Mouse (Mus musculus) stomach, embryonic 16.5 days (tissue): ENCODE results near the gene Farp2. TPM values are rescaled to one million over a fixed set of nuclear protein-coding genes. Genes with fewer than 3 reads are reported as not detected.

Experiments
- ATAC-seq: fragments of 200-750 bp; cut with Nextera tagmentation; 2 replicates; pipeline ENCODE4 v1.8.0; 2017; ENCODE audit warnings: moderate number of reproducible peaks, moderate TSS enrichment; ENCODE audit not compliant: insufficient read depth, low FRiP score
- H3K27ac ChIP-seq: fragments of 300-500 bp; sonication (generic); 2 replicates; pipeline ENCODE4 v1.5.1; 2014; ENCODE audit warnings: low read length
- H3K27me3 ChIP-seq: fragments of 300-500 bp; sonication (generic); 2 replicates; pipeline ENCODE4 v1.6.1; 2014; ENCODE audit warnings: low read length, control low read depth, mixed read lengths; ENCODE audit not compliant: control insufficient read depth, insufficient read depth
- H3K36me3 ChIP-seq: fragments of 300-500 bp; sonication (generic); 2 replicates; pipeline ENCODE4 v1.6.1; 2014; ENCODE audit warnings: low read length; ENCODE audit not compliant: control insufficient read depth, insufficient read depth
- H3K4me1 ChIP-seq: fragments of 300-500 bp; sonication (generic); 2 replicates; pipeline ENCODE4 v1.6.1; 2014; ENCODE audit warnings: low read length, control low read depth, mixed read lengths; ENCODE audit not compliant: control insufficient read depth, insufficient read depth
- H3K4me2 ChIP-seq: fragments of 300-500 bp; sonication (generic); 2 replicates; pipeline ENCODE4 v1.6.1; 2014; ENCODE audit warnings: low read depth, low read length, mixed read lengths
- H3K4me3 ChIP-seq: fragments of 300-500 bp; sonication (generic); replicated peaks from 2 replicates; pipeline ENCODE4 v1.5.1; 2014; ENCODE audit warnings: mild to moderate bottlenecking, low read length
- H3K9ac ChIP-seq: fragments of 300-500 bp; sonication (generic); 2 replicates; pipeline ENCODE4 v1.6.1; 2014; ENCODE audit warnings: low read length
- H3K9me3 ChIP-seq: fragments of 300-500 bp; sonication (generic); replicated peaks from 2 replicates; pipeline ENCODE4 v1.6.1; 2016; ENCODE audit warnings: low read length, control low read depth; ENCODE audit not compliant: control insufficient read depth
- WGBS: fragments of 180-500 bp; shearing (Covaris S2); extraction: QIAGEN DNeasy Blood & Tissue Kit; methylation state at CpG from one replicate; pipeline ENCODE4 v1.1.7; 2014; 5-methylcytosine and 5-hydroxymethylcytosine counted together
- polyA plus RNA-seq: library from polyadenylated mRNA; unstranded; fragments of >200 nt; fragmentation: Nextera tagmentation; extraction: Ambion mirVana; gene quantifications from 2 replicates; pipeline ENCODE4 v1.2.1, GENCODE M21; 2015

Farp2 gene
- 6.9 and 7.2 TPM in 2 replicates for polyA plus RNA-seq

DNA sequence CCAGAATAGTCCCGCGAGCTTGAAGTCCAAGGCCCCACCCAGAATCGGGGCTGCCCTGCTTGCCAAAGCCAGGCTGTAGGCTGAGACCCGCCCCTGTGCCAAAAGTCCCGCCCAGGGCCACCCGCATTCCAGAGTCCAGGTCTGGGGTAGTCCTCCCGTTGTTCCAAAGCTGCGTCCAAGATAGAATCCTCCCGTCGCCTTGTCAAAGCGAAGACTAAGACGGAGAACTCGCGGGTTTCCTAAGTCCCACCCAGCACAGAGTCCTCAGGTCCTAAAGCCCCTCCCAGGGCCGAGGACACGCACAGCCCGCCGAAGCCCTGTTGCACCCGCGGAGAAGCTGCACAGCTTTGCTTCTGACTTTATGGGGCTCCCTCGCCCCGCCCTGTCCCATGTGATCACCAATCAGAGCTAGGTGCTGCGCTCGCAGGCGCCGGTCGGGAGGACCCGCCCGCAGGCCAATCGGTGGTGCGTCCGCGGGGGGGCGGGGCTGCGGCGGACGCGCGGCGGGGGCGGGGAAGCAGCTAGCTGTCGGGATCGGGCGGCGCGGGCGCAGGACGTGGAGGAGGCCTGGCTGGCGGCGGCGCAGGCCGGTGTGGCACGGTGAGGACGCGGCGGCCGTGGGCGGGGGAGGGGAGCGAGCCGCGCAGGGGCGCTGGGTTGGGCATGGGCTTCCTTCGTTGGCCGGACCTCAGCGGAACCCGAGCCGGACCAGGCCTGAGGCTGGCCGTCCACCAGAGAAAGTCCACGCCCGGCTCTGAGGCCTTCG lies at the start of gene Farp2:
TSS of gene Farp2 (plus strand) at position 495 of the 766 bp plus-strand sequence.
- Histone ChIP-seq H3K4me1 (peaks cover 15% of the 10 kb centered on the region), H3K27me3 (no peaks in the 10 kb centered on the region), H3K27ac (peak within 1 kb of the TSS; percentile 88), H3K9me3 (no peaks in the 10 kb centered on the region), H3K4me2 (peak within 1 kb of the TSS; percentile 71), H3K36me3 (no peaks in the 10 kb centered on the region; the same call in 1 of the 2 replicates), H3K4me3 (peak within 1 kb of the TSS; percentile 65), H3K9ac (peak within 1 kb of the TSS; percentile 79)
- WGBS: under 1% methylated on average over 70 of the region's 71 CpGs
- ATAC-seq: peak; percentile 99

DNA sequence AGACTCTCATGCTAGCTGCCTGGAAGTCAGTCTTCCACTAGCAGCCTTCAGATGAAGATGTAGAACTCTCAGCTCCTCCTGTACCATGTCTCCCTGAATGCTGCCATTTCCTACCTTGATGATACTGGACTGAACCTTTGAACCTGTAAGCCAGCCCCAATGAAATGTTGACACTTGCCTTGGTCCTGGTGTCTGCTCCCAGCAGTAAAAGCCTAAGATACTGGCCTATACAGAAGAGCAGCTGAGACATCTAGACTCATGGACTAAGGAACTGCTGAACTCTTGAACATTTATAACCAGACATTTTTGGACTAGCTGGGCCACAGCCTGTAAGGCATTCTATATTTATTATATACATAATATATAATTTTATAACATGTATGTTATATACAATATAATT lies 46.8 kb upstream of the Farp2 start:
- H3K4me2 ChIP-seq: no peak overlapping the region
- H3K36me3 ChIP-seq: no peaks in the 10 kb centered on the region
- no peaks in the 10 kb centered on the region for H3K9me3 ChIP-seq
- no peak overlapping the region for H3K27ac ChIP-seq
- no peak overlapping the region for H3K9ac ChIP-seq
- H3K27me3 ChIP-seq: no peaks in the 10 kb centered on the region
- no peak overlapping the region for H3K4me3 ChIP-seq
- peaks cover 2% of the 10 kb centered on the region; the same call in 1 of the 2 replicates for H3K4me1 ChIP-seq
- ATAC-seq: no peak

DNA sequence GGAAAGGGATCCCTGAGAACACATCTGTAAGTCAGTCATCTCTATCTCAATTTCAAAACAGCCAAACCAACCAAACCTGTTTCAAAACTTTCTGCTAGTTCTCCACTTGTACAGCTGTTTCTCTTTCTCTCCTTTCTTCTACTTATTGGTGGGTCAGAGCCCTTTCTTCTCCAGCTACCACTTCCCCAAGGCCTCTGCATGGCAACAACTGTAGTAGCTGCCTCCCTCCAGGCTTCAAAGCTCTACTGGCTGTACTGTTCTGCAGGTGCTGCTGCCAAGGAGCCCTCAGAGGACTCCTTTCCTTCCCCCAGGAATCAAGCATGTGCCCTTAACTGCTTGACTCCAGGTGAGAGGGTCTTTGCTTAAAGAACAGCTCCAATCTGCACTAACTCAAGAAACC lies 46.1 kb upstream of the Farp2 start:
- H3K27ac ChIP-seq: no peak overlapping the region
- no peaks in the 10 kb centered on the region for H3K9me3 ChIP-seq
- ATAC-seq: no peak
- no peak overlapping the region for H3K9ac ChIP-seq
- H3K4me1 ChIP-seq: peaks cover 2% of the 10 kb centered on the region; the same call in 1 of the 2 replicates
- H3K27me3 ChIP-seq: no peaks in the 10 kb centered on the region
- no peak overlapping the region for H3K4me2 ChIP-seq
- H3K4me3 ChIP-seq: no peak overlapping the region
- no peaks in the 10 kb centered on the region for H3K36me3 ChIP-seq

DNA sequence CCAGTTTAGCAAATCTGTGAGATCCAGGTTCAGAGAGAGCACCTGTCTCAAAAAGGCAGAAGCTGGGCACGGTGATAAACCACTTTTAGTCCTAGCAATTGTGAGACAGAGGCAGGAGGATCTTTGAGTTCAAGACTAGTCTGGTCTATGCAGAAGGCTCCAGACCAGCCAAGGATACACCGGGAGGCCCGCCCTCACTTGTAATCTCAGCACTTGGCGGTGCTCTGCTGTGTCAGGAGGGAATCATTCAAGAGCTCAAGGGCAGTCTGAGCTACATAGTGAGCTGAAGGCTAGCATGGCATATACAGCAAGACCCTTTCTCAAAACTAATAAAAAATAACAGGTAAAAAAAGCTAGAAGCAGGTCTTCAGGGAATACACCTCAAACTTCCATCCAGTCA lies 43.3 kb upstream of the Farp2 start:
- 91% methylated on average over 4 of the region's 4 CpGs for WGBS
- ATAC-seq: no peak

DNA sequence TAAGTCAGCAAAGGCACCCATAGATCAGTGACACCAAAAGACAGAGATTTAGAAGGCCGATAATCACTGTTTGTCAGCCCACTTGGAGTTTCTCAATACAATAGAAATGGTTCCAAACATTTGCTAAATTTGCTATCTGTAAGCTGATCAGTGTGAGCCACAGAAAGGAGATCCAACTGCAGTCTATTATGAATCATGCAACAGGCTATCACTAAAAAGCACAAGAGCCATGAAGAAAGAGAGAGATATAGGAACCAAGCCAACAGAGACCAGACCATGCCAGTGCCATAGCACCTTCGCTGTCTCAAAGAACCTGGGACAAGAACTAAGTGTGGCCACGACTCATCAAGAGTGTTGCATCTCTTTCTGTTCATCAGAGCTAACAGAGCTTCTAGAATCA lies 36.2 kb upstream of the Farp2 start:
- Histone ChIP-seq H3K4me1 (peaks cover 11% of the 10 kb centered on the region; the same call in 1 of the 2 replicates), H3K4me2 (no peak overlapping the region), H3K9ac (no peak overlapping the region), H3K9me3 (no peaks in the 10 kb centered on the region), H3K27me3 (no peaks in the 10 kb centered on the region), H3K4me3 (no peak overlapping the region), H3K27ac (no peak overlapping the region), H3K36me3 (no peaks in the 10 kb centered on the region)
- WGBS: 88% methylated on average over 3 of the region's 3 CpGs
- no peak for ATAC-seq

More for the DNA sequence above, 43.3 kb upstream of the Farp2 start:
- no peaks in the 10 kb centered on the region for H3K9me3 ChIP-seq
- no peaks in the 10 kb centered on the region for H3K27me3 ChIP-seq
- H3K4me1 ChIP-seq: peaks cover 2% of the 10 kb centered on the region; the same call in 1 of the 2 replicates
- H3K36me3 ChIP-seq: no peaks in the 10 kb centered on the region
- no peak overlapping the region for H3K27ac ChIP-seq
- no peak overlapping the region for H3K9ac ChIP-seq
- no peak overlapping the region for H3K4me2 ChIP-seq
- no peak overlapping the region for H3K4me3 ChIP-seq

DNA sequence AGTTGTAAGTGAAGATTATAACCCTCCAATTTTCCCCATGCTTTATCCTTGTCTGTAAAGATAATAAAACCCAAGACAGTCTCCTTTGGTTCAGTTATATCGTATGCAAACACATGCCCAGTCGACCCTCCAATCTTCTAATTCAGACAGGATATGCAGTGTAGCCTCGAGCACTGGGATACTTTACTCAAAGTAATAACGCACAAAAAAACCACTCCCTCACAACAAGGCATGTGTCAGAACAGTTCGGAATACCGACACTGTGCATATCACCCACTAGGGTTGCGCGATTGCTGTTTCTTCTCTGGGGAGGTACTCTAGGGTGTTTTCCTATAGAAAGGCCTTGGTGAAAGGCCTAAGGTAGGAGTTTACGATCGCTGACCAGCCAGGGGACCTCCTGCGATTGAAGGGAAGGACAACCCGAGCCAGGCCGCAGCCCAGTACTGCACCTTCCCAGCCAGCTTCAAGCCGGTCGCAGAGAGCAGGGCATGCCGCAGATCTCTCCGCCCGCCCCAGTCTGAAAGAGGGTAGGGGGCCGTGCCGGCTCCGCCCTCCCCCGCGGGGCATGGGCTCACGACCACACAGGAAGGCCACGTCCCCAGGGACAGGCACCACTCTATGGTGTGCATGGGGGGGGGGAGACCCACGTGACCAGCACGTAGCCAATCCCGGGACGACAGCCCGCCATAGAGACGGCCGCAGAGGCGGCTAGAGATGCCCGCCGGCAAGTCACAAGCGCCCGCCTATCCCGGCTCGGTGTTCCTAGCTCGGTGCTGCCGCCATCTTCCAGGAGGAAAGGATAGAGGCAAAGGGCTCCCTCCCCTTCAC lies 33.9 kb upstream of the Farp2 start:
- no peaks in the 10 kb centered on the region for H3K27me3 ChIP-seq
- under 1% methylated on average over 41 of the region's 41 CpGs for WGBS
- peak; percentile 97 for ATAC-seq

DNA sequence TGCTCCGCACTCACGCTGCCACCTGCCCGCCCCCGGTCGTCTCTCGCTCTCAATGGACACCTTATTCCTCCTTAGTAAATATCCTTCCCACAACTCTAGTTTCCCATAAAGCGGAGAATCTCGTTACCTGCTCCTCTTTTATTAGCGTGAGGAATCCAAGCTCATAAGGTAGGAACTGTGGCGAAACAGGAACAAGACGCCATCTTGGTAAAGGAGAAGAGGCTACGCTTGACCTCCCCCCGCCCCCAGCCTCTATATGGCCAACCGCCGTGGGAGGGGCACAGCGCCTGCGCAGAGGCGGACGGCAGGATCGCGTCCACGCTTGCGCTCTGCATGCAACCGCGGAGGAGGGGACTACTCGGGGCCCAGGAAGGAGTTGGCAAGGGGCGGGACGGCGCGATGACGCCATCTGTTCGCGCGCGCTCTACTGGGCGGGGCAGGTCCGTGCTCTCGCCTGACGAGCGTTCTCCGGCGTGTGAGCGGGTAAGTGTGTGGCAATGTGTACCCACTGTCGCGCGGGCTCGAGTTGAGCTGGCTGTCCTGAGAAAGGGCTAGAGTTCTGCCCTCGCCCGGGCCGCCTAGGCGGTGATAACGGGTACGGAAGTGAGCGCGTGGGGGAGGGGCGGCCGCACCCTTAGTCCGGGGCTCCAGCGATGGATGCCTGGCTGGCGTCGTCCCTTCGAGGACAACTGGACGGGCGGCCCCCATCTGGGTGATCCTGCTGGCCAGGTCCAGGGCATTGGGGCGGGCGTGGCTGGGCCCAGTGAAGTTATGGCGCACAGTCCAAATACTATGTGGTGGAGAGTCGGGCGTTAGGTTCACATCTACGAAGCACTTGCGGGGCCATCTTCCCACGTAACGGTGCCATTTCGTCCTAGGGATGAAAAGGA lies 33.0 kb upstream of the Farp2 start, which contains the start of gene Hdlbp:
TSS of gene Hdlbp (minus strand) at position 230 of the 890 bp plus-strand sequence.
- Histone ChIP-seq H3K4me1 (peaks cover 11% of the 10 kb centered on the region), H3K4me3 (peak within 1 kb of the TSS; percentile 92), H3K27ac (peak within 1 kb of the TSS; percentile 91), H3K36me3 (no peaks in the 10 kb centered on the region), H3K9ac (peak within 1 kb of the TSS; percentile 92), H3K9me3 (no peaks in the 10 kb centered on the region), H3K4me2 (peak within 1 kb of the TSS; percentile 72), H3K27me3 (no peaks in the 10 kb centered on the region)
- WGBS: 0% methylated on average over 74 of the region's 74 CpGs
- ATAC-seq: peak; percentile 94

More for the DNA sequence above, 33.9 kb upstream of the Farp2 start:
- Histone ChIP-seq H3K9me3 (no peaks in the 10 kb centered on the region), H3K9ac (peak overlapping the region; percentile 77), H3K4me2 (peak overlapping the region; percentile 62), H3K27ac (peak overlapping the region; percentile 91), H3K4me1 (peaks cover 11% of the 10 kb centered on the region), H3K36me3 (no peaks in the 10 kb centered on the region), H3K4me3 (peak overlapping the region; percentile 92)

DNA sequence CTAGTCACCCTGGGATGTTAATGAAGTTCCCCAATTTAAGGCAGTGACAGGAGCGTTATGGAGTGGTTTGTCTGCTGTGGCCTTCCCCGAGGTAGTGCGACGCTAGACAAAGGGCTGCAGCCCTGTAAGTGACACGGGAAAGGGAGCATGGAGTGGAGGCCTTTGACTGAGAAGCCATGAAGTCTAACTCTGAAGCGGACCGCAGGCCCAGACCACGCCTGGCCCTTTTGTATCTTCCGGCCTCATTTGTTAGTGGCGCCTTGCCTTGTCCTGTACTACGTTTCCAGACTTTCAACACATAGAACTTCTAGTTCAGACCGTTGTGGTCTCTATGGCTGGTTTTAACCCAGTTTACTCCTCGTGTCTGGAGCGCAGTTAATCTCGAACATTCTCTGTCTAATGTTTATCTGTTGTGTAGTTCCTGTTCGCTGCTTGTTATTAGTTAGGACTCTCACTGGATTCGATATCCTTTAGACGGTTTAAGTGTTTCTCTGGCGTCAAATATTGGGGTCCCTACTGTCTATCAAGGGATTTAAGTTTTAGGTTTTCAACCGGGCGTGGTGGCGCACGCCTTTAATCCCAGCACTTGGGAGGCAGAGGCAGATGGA lies 32.3 kb upstream of the Farp2 start:
- H3K4me2 ChIP-seq: peak overlapping the region; percentile 72
- no peaks in the 10 kb centered on the region for H3K9me3 ChIP-seq
- ATAC-seq: no peak
- peaks cover 11% of the 10 kb centered on the region for H3K4me1 ChIP-seq
- H3K36me3 ChIP-seq: no peaks in the 10 kb centered on the region
- H3K9ac ChIP-seq: peak overlapping the region; percentile 92
- peak overlapping the region; percentile 92 for H3K4me3 ChIP-seq
- WGBS: 4% methylated on average over 23 of the region's 23 CpGs
- no peaks in the 10 kb centered on the region for H3K27me3 ChIP-seq
- peak overlapping the region; percentile 91 for H3K27ac ChIP-seq
